Mouse (Mus musculus) gastrocnemius, postnatal 10 days (tissue): ENCODE measurements around the gene Rsrc1. TPM values are rescaled to one million over a fixed set of nuclear protein-coding genes. Genes with fewer than 3 reads are reported as not detected.
A peak's percentile ranks its signal among the peaks of the same experiment; 100 is the strongest.

Experiments
- DNase-seq: peaks from one replicate; pipeline ENCODE4 v3.0.0; 2021; ENCODE audit warnings: mixed read lengths
- long read RNA-seq, 2 experiments: library from polyadenylated mRNA; stranded (forward); transcript quantifications; one replicate each; pipeline ENCODE4 v2.0.0; 2021
- total RNA-seq, 2 experiments: library from RNA; stranded (reverse); gene quantifications; 2 replicates each; pipeline ENCODE4 v1.2.3; 2021

Rsrc1 gene
- 10 to 100 TPM; 21.9 to 22.8 TPM for total RNA-seq
- long read RNA-seq, experiment 1, transcript Rsrc1-203 (10 exons, 3,224 nt): major isoform, 13 of 21 reads
- long read RNA-seq, experiment 1, partial matches to known transcripts: 0 of 21 reads
- long read RNA-seq, experiment 1, other reads (novel, unspliced or antisense): 7 of 21 reads
- long read RNA-seq, experiment 2, transcript Rsrc1-203 (10 exons, 3,224 nt): major isoform, 15 of 22 reads
- long read RNA-seq, experiment 2, partial matches to known transcripts: 1 of 22 reads
- long read RNA-seq, experiment 2, other reads (novel, unspliced or antisense): 5 of 22 reads

- DNase-seq: peak; percentile 59
Measured at GRCm38 (mm10) chr3:66981101-66981661, at the start of gene Rsrc1. Gene Rsrc1 (plus strand): TSS chr3:66981390.

GRCm38 (mm10) chr3:66939675-66940074, 41.5 kb upstream of the Rsrc1 start:
- DNase-seq: no peak

- no peak for DNase-seq
Measured at GRCm38 (mm10) chr3:66955126-66955525, 26.1 kb upstream of the Rsrc1 start.

- DNase-seq: no peak
Measured at GRCm38 (mm10) chr3:66959972-66960371, 21.2 kb upstream of the Rsrc1 start.

GRCm38 (mm10) chr3:66964884-66965283, 16.3 kb upstream of the Rsrc1 start:
- DNase-seq: no peak

- DNase-seq: no peak
Measured at GRCm38 (mm10) chr3:66967508-66967907, 13.7 kb upstream of the Rsrc1 start.

- no peak for DNase-seq
Measured at GRCm38 (mm10) chr3:66970261-66970660, 10.9 kb upstream of the Rsrc1 start.

GRCm38 (mm10) chr3:66970661-66971331, 10.4 kb upstream of the Rsrc1 start:
- peak; percentile 14 for DNase-seq

GRCm38 (mm10) chr3:66972191-66972950, 8.8 kb upstream of the Rsrc1 start:
- DNase-seq: no peak

GRCm38 (mm10) chr3:66973391-66973943, 7.7 kb upstream of the Rsrc1 start:
- peak; percentile 36 for DNase-seq

GRCm38 (mm10) chr3:66974501-66974900, 6.7 kb upstream of the Rsrc1 start:
- no peak for DNase-seq

GRCm38 (mm10) chr3:66976889-66977615, 4.1 kb upstream of the Rsrc1 start:
- no peak for DNase-seq

- DNase-seq: peak; percentile 10
Measured at GRCm38 (mm10) chr3:66977811-66978456, 3.3 kb upstream of the Rsrc1 start.

GRCm38 (mm10) chr3:66978457-66979381, 2.5 kb upstream of the Rsrc1 start:
- DNase-seq: peak; percentile 53

GRCm38 (mm10) chr3:66979491-66979890, 1.7 kb upstream of the Rsrc1 start:
- no peak for DNase-seq

- DNase-seq: no peak
Measured at GRCm38 (mm10) chr3:66980111-66980975, 847 bp upstream of the Rsrc1 start.

GRCm38 (mm10) chr3:66981706-66982105, 516 bp downstream of the Rsrc1 start, which contains the start of gene Shox2:
Gene Shox2 (minus strand): TSS chr3:66981771.
- DNase-seq: peak; percentile 14

GRCm38 (mm10) chr3:66982181-66982911, 1.2 kb downstream of the Rsrc1 start:
- DNase-seq: peak; percentile 34
